Mouse (Mus musculus) cortical plate, adult 2 months (tissue): Measurements from ENCODE around the gene Ms4a6c.

Source experiments
- CTCF ChIP-seq: fragments of 200-500 bp; IDR thresholded peaks from 2 replicates; pipeline ENCODE4 v1.5.1; 2011; ENCODE audit warnings: mild to moderate bottlenecking, control low read depth, low read length; ENCODE audit not compliant: insufficient read depth; ENCODE audit errors: extremely low read depth
- POLR2A ChIP-seq: fragments of 200-500 bp; IDR thresholded peaks from 2 replicates; pipeline ENCODE4 v1.6.1; 2011; ENCODE audit warnings: mild to moderate bottlenecking, low read length, control low read depth; ENCODE audit not compliant: insufficient read depth; ENCODE audit errors: extremely low read depth

DNA sequence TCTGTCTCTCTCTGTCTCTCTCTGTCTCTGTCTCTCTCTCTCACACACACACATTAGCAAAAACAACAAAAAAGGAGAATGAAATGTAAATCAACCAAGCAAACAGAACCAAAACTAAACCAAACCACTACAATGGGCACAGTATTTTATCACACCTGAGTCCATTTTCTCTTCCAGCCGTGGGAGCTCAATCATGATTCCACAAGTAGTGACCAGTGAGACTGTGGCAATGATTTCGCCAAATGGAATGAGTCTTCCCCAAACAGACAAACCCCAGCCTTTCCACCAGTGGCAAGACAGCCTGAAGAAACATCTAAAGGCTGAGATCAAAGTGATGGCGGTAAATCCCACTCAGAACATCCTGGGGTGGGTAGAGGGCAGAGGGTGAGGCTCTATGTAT lies 51.0 kb downstream of the Ms4a6c start:
- TF ChIP-seq CTCF (no peak), POLR2A (no peak)
